Mouse (Mus musculus) liver, embryonic 18 days (tissue): ENCODE data around the gene Atp6ap2. TPM values are rescaled to one million over a fixed set of nuclear protein-coding genes. Genes with fewer than 3 reads are reported as not detected.

Experiments used
- polyA plus RNA-seq: library from polyadenylated mRNA; depleted of rRNA; stranded (reverse); fragments of >200 nt; gene quantifications from 2 replicates; pipeline ENCODE4 v1.2.3, GENCODE M21; 2012; rRNA removed

Atp6ap2 gene
- polyA plus RNA-seq = 22.1 and 24.7 TPM in 2 replicates

DNA sequence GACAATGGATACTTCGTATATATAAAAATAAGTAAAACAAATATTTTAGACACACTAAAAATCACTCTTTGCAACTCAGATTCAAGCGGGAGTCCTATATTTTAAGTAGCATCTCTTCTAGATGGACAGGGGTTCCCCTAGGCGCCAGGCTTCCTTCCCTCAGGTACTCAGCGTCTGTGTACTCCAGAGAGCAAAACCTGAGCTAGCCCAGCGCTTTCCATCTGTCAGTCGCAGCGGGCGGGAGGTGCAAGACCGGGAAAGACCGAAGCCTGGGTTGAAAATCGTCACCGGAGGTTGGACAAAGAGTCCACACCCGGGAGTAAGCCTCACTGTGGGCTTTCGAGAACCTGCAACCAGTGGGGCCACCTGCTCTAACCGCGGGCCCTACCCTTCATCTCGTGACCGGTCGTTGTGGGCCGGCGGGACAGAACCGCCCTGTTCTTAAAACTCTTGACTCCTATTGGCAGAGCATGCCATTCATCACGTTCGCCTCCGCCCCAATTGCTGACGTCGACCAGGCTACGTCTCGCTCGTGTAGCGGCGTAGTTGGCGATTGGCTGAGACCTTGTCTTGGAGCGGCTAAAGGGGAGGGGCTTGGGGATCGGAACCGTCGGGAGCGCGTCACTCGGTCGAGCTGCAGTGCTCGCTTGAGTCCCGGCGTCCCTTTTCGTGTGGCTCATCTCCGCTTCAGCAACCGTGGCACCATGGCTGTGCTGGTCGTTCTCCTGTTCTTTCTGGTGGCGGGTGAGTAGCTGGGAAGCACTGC lies at the start of gene Atp6ap2:
Gene Atp6ap2, plus strand, starts transcription at position 610 of the 766 bp plus-strand sequence.

Other genes starting within 250 kb of the Atp6ap2 start
- gene 1810030O07Rik, start 85.9 kb downstream of the Atp6ap2 start, polyA plus RNA-seq = 6.1 and 6.2 TPM in 2 replicates
- 5.1 and 5.3 TPM in 2 replicates for gene Med14, start 174.3 kb downstream of the Atp6ap2 start, polyA plus RNA-seq